Mouse (Mus musculus): ENCODE measurements around the gene Ccdc85a.
"Not testable (repeated sequence)": the region's sequence is repeated elsewhere in the genome, so short reads cannot be mapped to it uniquely, and the experiment has no call there.

Gene Ccdc85a

DNA sequence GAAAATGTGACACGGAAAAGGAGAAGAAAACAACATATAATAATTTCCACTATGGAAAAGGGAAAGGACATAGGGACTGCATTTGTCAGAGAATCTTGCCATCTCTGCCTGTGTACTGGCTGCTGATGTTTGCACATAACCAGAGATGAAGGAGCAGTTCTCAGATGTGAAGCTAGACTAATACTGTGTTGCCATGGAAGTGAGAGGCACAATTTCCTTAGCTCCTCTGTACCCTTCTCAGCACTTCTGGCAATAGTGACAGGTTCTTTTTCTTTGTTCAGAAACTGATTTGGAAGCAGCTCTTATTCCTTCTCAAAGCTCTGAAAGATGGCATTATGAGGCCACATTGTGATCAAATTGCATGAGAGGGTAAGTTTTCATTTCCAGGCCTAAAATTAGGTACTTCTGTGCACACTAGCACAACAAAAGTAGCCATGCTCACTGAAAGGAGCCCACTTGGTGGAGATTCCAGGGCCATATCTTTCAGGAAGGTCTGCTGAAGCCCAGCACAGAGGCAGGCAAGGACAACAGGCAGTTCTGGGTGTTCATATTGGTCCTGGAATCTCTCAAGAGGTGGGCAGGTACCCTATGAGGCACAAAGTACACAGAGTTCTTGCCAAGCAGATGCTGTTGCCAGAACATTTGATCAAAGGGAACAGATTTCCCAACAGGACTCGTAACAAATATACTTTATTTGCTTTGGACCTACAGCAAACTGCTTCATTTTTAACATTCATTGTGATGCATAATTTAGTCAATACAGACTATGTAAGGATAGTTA is 161.5 kb downstream of the Ccdc85a start:
- DNase-seq (ENCODE audit: low spot score in 2 of 2), result no peak

GRCm38 (mm10) chr11:28415841-28416240 is 168.3 kb downstream of the Ccdc85a start:
- no peak for DNase-seq (ENCODE audit: low spot score in 2 of 2)

- DNase-seq (ENCODE audit: low spot score in 2 of 2), result not testable (repeated sequence)
Observed at GRCm38 (mm10) chr11:28409880-28410279, 174.2 kb downstream of the Ccdc85a start.

- DNase-seq (ENCODE audit: low spot score in 2 of 2), result no peak
Observed at GRCm38 (mm10) chr11:28397166-28397565, 187.0 kb downstream of the Ccdc85a start.

DNA sequence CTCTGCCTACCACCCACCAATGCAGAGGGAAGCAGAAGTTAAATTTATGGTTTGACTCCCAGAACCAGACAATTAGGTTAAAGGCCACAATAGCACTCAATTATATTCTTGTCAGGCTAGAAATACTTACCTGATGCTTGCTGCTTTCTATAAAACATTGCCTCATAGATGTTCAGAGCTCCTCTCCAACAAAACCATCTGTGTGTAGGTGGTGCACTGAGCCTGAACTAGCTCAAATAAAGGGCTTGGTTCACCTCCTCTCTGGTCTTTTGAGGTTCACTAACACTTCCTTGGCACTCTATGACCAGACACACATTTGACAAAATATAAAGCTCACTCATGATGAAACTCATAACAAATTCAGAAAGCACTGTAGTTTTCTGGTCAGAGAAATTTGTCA is 208.2 kb downstream of the Ccdc85a start:
- no peak for DNase-seq (ENCODE audit: low spot score in 2 of 2)

DNA sequence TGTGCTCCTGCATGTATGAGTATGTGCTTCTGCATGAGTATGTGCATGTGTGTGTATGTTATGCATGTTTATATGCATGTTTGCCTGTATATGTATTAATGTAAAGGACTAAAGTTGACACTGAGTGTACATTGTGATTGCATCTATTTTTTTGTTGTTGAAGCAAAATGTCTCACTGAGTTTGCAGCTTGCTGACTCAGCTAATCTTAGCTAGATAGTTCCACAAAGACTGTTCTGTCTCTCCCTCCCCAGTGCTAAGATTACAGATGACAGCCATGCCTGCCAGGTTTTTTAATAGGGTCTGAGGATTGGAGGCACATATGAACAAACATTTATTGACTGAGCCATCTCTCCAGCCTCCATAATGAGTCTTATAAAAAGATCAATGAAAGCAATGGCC is 209.5 kb downstream of the Ccdc85a start:
- no peak for DNase-seq (ENCODE audit: low spot score in 2 of 2)

DNA sequence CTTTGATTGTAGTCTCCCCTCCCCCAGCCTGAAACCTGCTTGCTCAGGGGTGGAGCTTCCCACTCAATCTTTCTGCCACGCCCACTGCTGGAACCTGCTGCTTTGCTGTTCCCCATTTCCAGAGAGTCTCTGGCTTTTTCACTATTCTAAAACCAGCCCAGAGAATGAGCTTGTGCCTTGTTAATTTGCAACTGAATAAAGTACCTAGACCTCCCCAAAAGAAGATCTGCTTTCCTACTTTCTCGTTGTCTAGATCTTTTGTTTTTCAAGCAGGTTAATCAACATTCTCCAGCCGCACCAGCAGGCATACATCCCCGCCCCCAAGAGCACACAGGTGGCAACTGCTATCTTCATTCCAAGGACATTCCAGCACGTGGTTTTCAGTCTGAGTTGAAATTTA is 212.7 kb downstream of the Ccdc85a start:
- not testable (repeated sequence) for DNase-seq (ENCODE audit: low spot score in 2 of 2)

GRCm38 (mm10) chr11:28365929-28366244 is 218.2 kb downstream of the Ccdc85a start:
- no peak for DNase-seq (ENCODE audit: low spot score in 2 of 2)

GRCm38 (mm10) chr11:28365209-28365928 is 218.8 kb downstream of the Ccdc85a start:
- DNase-seq (ENCODE audit: low spot score in 2 of 2), result peak; percentile 71 to 85

GRCm38 (mm10) chr11:28343465-28343864 is 240.7 kb downstream of the Ccdc85a start:
- no peak for DNase-seq (ENCODE audit: low spot score in 2 of 2)

DNA sequence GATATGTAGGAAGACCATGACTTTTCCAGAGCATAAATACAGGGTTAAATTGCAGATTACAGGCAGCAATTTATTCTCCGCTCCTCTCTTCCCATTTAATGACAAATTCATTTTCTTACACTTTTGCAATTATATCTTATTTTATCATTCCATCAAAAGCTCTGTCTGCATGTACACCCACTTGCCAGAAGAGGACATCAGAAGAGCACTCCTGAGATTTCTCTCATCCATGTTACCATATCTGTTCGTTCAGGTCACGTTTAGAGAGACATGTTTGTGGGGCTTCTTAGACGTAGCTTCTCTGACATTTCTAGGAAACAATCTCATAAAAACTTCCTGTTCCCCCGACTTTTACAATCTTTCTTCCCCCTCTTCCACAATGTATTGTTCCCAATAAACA is 242.2 kb downstream of the Ccdc85a start:
- no peak for DNase-seq (ENCODE audit: low spot score in 2 of 2)

DNA sequence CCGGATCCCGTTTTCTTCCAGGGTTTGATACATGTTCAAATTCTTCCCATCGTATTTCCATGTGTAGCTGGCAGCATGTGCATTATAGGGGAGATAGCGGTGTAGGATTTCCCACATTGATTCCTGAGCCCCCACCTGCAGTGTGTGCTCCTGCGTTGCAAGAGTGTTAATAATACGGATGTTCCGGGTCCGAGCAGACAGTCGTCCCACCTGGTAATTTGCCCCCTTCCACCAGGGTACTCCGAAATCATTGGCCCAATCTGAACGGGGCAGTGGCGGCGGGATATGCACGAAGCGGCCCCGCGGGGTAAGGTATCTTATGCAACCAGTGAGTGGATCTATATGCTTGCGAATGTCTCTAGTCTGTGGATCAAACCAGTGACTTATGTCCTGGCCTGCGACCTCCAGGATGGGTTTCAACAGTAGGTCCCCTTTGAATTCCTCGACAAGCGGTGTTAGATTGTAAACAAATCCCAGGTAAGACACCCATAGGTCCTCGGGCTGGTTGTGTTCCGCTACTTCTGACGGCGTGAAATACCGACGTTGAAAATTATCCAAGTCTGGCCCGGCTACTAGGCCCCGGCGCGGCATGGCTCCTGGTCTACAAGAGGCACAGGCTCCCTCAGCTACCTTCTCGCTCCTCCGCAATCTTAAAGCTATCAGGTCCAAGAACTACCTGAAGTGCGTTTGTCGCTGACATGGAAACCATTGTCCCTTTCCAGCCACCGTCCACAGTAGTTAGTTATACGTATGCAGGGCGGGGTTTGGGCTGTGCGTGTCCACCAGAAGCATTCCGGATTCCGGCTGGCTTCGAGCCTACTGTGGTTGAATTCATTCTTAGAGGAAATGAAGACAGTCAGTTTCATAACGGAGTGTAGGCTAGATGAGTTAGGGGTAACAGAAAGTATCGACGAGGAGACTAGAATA is 244.6 kb downstream of the Ccdc85a start, which contains the start of gene Gm6685:
Gene Gm6685, minus strand, starts transcription at position 644 of the 927 bp plus-strand sequence.
- DNase-seq (ENCODE audit: low spot score in 2 of 2), result not testable (repeated sequence)

Measured in spleen, postnatal 4 days (tissue).